Mouse (Mus musculus) MEL (cell line): Measurements from ENCODE around the gene Atp13a3. TPM values are rescaled to one million over a fixed set of nuclear protein-coding genes. Genes with fewer than 3 reads are reported as not detected.

Source experiments
- DNase-seq: peaks from one replicate; pipeline ENCODE4 v3.0.0; 2011; ENCODE audit warnings: low read depth, low spot score
- H3K27ac ChIP-seq: 2 replicates; pipeline ENCODE4 v1.5.1; 2012; ENCODE audit warnings: low read depth, mild to moderate bottlenecking, control low read depth, low read length, moderate library complexity; ENCODE audit not compliant: control insufficient read depth
- H3K27me3 ChIP-seq, 2 experiments: fragments of 150-350 bp in 1 of 2; sonication (generic) in 1 of 2; 2 replicates each; pipeline ENCODE4 v1.6.1; 2012; ENCODE audit warnings: low read length in 2 of 2, mild to moderate bottlenecking in 2 of 2, improper control_type of control experiment in 1 of 2, moderate library complexity in 1 of 2; ENCODE audit not compliant: insufficient read depth in 2 of 2, control insufficient read depth in 1 of 2
- H3K36me3 ChIP-seq, 2 experiments: 2 replicates each; pipeline ENCODE4 v1.6.1; 2012 to 2014; ENCODE audit warnings: low read length in 2 of 2, improper control_type of control experiment in 1 of 2, inconsistent platforms in 1 of 2, mild to moderate bottlenecking in 1 of 2; ENCODE audit not compliant: insufficient read depth in 2 of 2, control insufficient read depth in 1 of 2
- H3K4me1 ChIP-seq, 2 experiments: fragments of 150-350 bp in 1 of 2; sonication (generic) in 1 of 2; 2 replicates each; pipeline ENCODE4 v1.6.1; 2012; ENCODE audit warnings: low read length in 2 of 2, improper control_type of control experiment in 1 of 2, mild to moderate bottlenecking in 1 of 2; ENCODE audit not compliant: insufficient read depth in 2 of 2, control insufficient read depth in 1 of 2
- H3K4me3 ChIP-seq, 2 experiments: fragments of 150-350 bp in 1 of 2; sonication (generic) in 1 of 2; 2 replicates each; pipeline ENCODE4 v1.5.1; 2012; ENCODE audit warnings: low read depth in 2 of 2, low read length in 2 of 2, mild to moderate bottlenecking in 2 of 2, moderate library complexity in 2 of 2, control low read depth in 1 of 2, improper control_type of control experiment in 1 of 2; ENCODE audit not compliant: control insufficient read depth in 1 of 2, insufficient read depth in 1 of 2
- H3K79me2 ChIP-seq: 2 replicates; pipeline ENCODE4 v1.6.1; 2012; ENCODE audit warnings: mild to moderate bottlenecking, low read length, moderate library complexity; ENCODE audit not compliant: control insufficient read depth, poor library complexity, insufficient read depth
- H3K9ac ChIP-seq: 2 replicates; pipeline ENCODE4 v1.6.1; 2012; ENCODE audit warnings: low read depth, mild to moderate bottlenecking, control low read depth, low read length, moderate library complexity; ENCODE audit not compliant: control insufficient read depth, poor library complexity, severe bottlenecking
- H3K9me3 ChIP-seq: fragments of 150-350 bp; sonication (generic); replicated peaks from 2 replicates; pipeline ENCODE4 v1.6.1; 2012; ENCODE audit warnings: mild to moderate bottlenecking, low read length, improper control_type of control experiment, moderate library complexity; ENCODE audit not compliant: insufficient read depth
- E2F4 ChIP-seq: IDR thresholded peaks from 2 replicates; pipeline ENCODE4 v1.6.1; 2011; ENCODE audit warnings: low read depth, low read length, improper control_type of control experiment, borderline replicate concordance
- EP300 ChIP-seq, 2 experiments: IDR thresholded peaks; 2 replicates each; pipeline ENCODE4 v1.6.1; 2011; ENCODE audit warnings: improper control_type of control experiment in 2 of 2, low read length in 2 of 2, low read depth in 1 of 2, mild to moderate bottlenecking in 1 of 2
- JUND ChIP-seq: IDR thresholded peaks from 2 replicates; pipeline ENCODE4 v1.6.1; 2011; ENCODE audit warnings: low read depth, mild to moderate bottlenecking, improper control_type of control experiment, low read length
- MAFK ChIP-seq: IDR thresholded peaks from 2 replicates; pipeline ENCODE4 v1.6.1; 2011; ENCODE audit warnings: low read depth, mild to moderate bottlenecking, low read length, improper control_type of control experiment, borderline replicate concordance
- MAZ ChIP-seq: IDR thresholded peaks from 2 replicates; pipeline ENCODE4 v1.6.1; 2012; ENCODE audit warnings: low read depth, mild to moderate bottlenecking, inconsistent platforms, low read length, improper control_type of control experiment
- MEF2A ChIP-seq: IDR thresholded peaks from 2 replicates; pipeline ENCODE4 v1.6.1; 2014; ENCODE audit warnings: low read depth, mild to moderate bottlenecking, inconsistent platforms, low read length, improper control_type of control experiment; ENCODE audit not compliant: poor library complexity, insufficient replicate concordance, severe bottlenecking; ENCODE audit errors: extremely low read depth
- MYB ChIP-seq: IDR thresholded peaks from 2 replicates; pipeline ENCODE4 v1.6.1; 2011; ENCODE audit warnings: mild to moderate bottlenecking, low read depth, low read length, improper control_type of control experiment
- MYC ChIP-seq: IDR thresholded peaks from 2 replicates; pipeline ENCODE4 v1.6.1; 2011; ENCODE audit warnings: low read depth, mild to moderate bottlenecking, low read length, improper control_type of control experiment, moderate library complexity
- NRF1 ChIP-seq: IDR thresholded peaks from 2 replicates; pipeline ENCODE4 v1.6.1; 2014; ENCODE audit warnings: low read depth, mild to moderate bottlenecking, inconsistent platforms, low read length, improper control_type of control experiment, moderate library complexity; ENCODE audit not compliant: poor library complexity, insufficient read depth, severe bottlenecking
- RAD21 ChIP-seq: IDR thresholded peaks from 2 replicates; pipeline ENCODE4 v1.6.1; 2011; ENCODE audit warnings: mild to moderate bottlenecking, low read depth, low read length, improper control_type of control experiment
- TAL1 ChIP-seq: IDR thresholded peaks from 2 replicates; pipeline ENCODE4 v1.6.1; 2012; ENCODE audit warnings: mild to moderate bottlenecking, inconsistent platforms, low read length, moderate library complexity, mixed read lengths
- TBP ChIP-seq: IDR thresholded peaks from 2 replicates; pipeline ENCODE4 v1.8.0; 2011; ENCODE audit warnings: low read depth, low read length, improper control_type of control experiment
- TCF12 ChIP-seq: IDR thresholded peaks from 2 replicates; pipeline ENCODE4 v1.6.1; 2014; ENCODE audit warnings: low read depth, mild to moderate bottlenecking, inconsistent platforms, low read length, improper control_type of control experiment, moderate library complexity
- UBTF ChIP-seq: IDR thresholded peaks from 2 replicates; pipeline ENCODE4 v1.6.1; 2012; ENCODE audit warnings: low read depth, mild to moderate bottlenecking, inconsistent platforms, low read length, improper control_type of control experiment, moderate library complexity, borderline replicate concordance; ENCODE audit not compliant: insufficient read depth
- ZC3H11A ChIP-seq: IDR thresholded peaks from 2 replicates; pipeline ENCODE4 v1.6.1; 2012; ENCODE audit warnings: low read depth, mild to moderate bottlenecking, inconsistent platforms, low read length, improper control_type of control experiment
- polyA plus RNA-seq, 2 experiments: library from polyadenylated mRNA; stranded (reverse) in 1 of 2; unstranded in 1 of 2; fragments of >175 nt in 1 of 2; fragments of >200 nt in 1 of 2; gene quantifications; 2 replicates each; pipeline versions ENCODE4 v1.2.1 to v1.2.4; 2012; ENCODE audit warnings: low replicate concordance in 2 of 2, low read depth in 1 of 2; ENCODE audit not compliant: insufficient read length in 2 of 2, insufficient read depth in 1 of 2, missing spikeins in 1 of 2
- total RNA-seq: library from RNA; depleted of rRNA; stranded (reverse); fragments of 300-350 nt; gene quantifications from 2 replicates; pipeline ENCODE4 v1.2.3, GENCODE M21; 2012

Gene Atp13a3
- total and polyA plus RNA-seq, 3 experiments = 93.3 to 120 (median 117) TPM

- Histone ChIP-seq H3K36me3 (peaks cover 0 to 25% of the 10 kb centered on the region in 2 experiments; a peak in 2 of 4 replicates), H3K27me3 (no peaks in the 10 kb centered on the region), H3K79me2 (no peaks in the 10 kb centered on the region), H3K9ac (no peak overlapping the region), H3K9me3 (no peaks in the 10 kb centered on the region), H3K4me1 (peaks cover 16 to 23% of the 10 kb centered on the region in 2 experiments), H3K27ac (no peak overlapping the region), H3K4me3 (no peak overlapping the region)
- no peak for TF ChIP-seq MYB
- no peak for TF ChIP-seq ZC3H11A
- 0 out of 4 replicates have a peak, but pooled peaks of 1 of the 2 experiments have one; percentile 2 for TF ChIP-seq EP300 (IDR thresholded peaks at IDR 0.05; ENCODE audit: low read depth in 1 of 2, low read length in 2 of 2)
- TF ChIP-seq RAD21 = no peak
- TF ChIP-seq UBTF = no peak
- no peak for TF ChIP-seq E2F4
- peak; percentile 60 for DNase-seq
Observed at GRCm38 (mm10) chr16:30443411-30443810, 37.6 kb upstream of the Atp13a3 start.

- Histone ChIP-seq H3K79me2 (no peaks in the 10 kb centered on the region), H3K4me1 (peaks cover 8 to 14% of the 10 kb centered on the region in 2 experiments), H3K27ac (no peak overlapping the region), H3K36me3 (peaks cover 0 to 15% of the 10 kb centered on the region in 2 experiments; a peak in 2 of 4 replicates), H3K27me3 (no peaks in the 10 kb centered on the region), H3K9ac (no peak overlapping the region), H3K4me3 (no peak overlapping the region), H3K9me3 (no peaks in the 10 kb centered on the region)
- TF ChIP-seq MAFK (no peak), TAL1 (no peak), TCF12 (no peak), MYC (no peak), MEF2A (no peak), TBP (no peak), MAZ (no peak), JUND (no peak)
- peak; percentile 20 for DNase-seq
Observed at GRCm38 (mm10) chr16:30442451-30442850, 36.7 kb upstream of the Atp13a3 start.

GRCm38 (mm10) chr16:30441409-30441808 lies 35.6 kb upstream of the Atp13a3 start:
- no peaks in the 10 kb centered on the region for H3K27me3 ChIP-seq
- TF ChIP-seq E2F4 (no peak), ZC3H11A (no peak), NRF1 (no peak), JUND (no peak)

More at GRCm38 (mm10) chr16:30441409-30441808, 35.6 kb upstream of the Atp13a3 start:
- Histone ChIP-seq H3K4me1 (peaks cover 6 to 10% of the 10 kb centered on the region in 2 experiments; a peak in 3 of 4 replicates), H3K4me3 (no peak overlapping the region), H3K27ac (no peak overlapping the region), H3K36me3 (peaks cover 0 to 12% of the 10 kb centered on the region in 2 experiments; a peak in 2 of 4 replicates), H3K79me2 (no peaks in the 10 kb centered on the region), H3K9me3 (no peaks in the 10 kb centered on the region), H3K9ac (no peak overlapping the region)
- DNase-seq = no peak
